Mouse (Mus musculus) kidney, postnatal 4 days (tissue): ENCODE results near the gene Gucd1.
"Not testable (repeated sequence)": the region's sequence is repeated elsewhere in the genome, so short reads cannot be mapped to it uniquely, and the experiment has no call there.

Experiments
- DNase-seq, 2 experiments: peaks; one replicate each; pipeline ENCODE4 v3.0.0; 2021; ENCODE audit warnings: mixed read lengths in 2 of 2

Gene Gucd1

GRCm38 (mm10) chr10:75465781-75466550, 51.8 kb downstream of the Gucd1 start:
- no peak for DNase-seq

- no peak for DNase-seq
These were observed 55.0 kb downstream of the Gucd1 start for GRCm38 (mm10) chr10:75462728-75463127.

DNA sequence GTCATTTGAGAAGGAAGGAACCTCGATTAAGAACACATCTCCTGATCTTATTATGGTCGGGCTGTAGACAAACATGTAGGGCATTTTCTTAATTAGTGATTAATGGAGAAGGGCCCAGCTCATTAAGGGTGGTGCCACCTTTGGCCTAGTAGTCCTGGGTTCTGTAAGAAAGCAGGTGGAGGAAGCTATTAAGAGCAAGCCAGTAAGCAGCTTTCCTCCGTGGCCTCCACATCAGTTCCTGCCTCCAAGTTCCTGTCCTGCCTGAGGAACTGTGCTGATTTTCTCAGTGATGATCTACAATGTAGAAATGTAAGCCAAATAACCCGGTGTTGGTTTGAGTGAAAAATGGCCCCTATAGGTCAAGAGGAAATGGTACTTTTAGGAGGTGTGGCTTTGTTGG, 59.4 kb downstream of the Gucd1 start:
- no peak for DNase-seq

DNA sequence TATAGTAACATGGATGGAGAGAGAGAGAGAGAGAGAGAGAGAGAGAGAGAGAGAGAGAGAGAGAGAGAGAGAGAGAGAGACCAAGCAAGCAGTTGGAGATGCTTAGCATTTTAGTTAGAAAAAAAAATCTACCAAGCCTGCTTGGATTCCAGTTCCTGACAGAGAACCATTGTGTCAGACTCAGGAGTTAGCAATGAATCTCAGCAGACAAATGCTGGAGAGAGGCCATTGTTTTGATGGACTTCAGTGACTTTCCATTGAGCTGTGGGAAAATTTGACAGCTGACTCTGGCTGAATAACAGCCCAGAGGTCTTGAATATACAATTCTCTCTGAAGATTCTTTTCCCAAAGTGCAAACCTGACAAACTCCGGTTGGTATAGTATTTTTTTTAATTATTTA, 59.9 kb downstream of the Gucd1 start:
- no peak for DNase-seq

DNA sequence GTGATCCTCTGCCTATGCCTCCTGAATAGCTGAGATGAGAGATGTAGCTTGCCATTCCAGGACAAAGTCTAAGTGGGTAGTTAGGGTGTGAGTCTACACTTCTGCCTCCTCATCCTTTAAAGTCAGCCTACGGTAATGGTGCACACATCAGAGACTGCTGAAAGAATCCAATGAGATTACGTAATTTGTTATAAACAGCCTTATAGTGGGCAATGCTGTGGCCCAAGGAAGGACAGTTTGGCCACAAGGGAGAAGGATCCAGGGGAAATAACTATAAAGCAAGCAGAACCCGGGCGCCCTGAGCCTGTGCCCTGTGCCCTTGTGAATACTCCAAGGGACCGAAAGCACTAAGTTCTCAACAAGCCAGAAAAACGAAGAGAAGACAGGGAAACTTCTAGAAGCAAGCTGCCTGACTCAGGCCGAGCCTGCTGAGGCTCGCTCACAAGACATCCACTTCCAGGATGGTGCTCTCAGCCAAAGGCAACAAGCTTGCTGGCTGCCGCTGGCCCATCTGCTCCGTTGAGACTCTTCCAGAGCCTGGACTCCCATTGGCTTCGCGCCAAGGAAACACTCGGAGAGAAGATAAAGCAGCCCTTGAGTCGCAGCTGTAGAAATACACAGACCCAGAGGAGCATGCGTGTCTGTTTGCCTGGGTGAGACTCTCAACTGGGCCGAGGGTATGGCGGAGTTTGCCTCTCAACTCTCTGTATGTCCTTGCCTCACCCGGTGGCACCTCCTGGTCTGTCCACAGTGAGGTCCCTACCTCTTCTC, 61.5 kb downstream of the Gucd1 start:
- not testable (repeated sequence) for DNase-seq

GRCm38 (mm10) chr10:75451036-75451786, 66.6 kb downstream of the Gucd1 start:
- peak; percentile 79 to 87 for DNase-seq

DNA sequence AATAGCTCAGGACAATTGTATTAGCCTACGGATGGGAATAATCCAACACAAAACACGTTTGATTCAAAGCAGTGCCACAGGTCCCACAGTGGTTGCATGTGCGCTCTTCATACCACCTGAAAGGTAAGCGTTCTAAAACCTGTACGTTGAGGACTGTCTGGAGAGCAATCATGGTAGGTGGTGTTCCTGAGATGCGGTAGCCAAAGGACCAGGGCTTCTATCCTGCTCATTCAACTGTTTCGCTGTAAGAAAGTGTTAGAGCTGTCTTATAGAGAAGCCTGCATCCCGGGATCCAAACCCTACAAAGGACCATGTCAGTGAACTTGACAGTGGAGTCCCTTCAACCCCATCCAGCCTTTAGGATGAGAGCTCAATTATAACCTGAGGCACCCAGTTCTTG, 67.4 kb downstream of the Gucd1 start:
- no peak for DNase-seq

GRCm38 (mm10) chr10:75448806-75449420, 68.9 kb downstream of the Gucd1 start:
- DNase-seq, result no peak

DNA sequence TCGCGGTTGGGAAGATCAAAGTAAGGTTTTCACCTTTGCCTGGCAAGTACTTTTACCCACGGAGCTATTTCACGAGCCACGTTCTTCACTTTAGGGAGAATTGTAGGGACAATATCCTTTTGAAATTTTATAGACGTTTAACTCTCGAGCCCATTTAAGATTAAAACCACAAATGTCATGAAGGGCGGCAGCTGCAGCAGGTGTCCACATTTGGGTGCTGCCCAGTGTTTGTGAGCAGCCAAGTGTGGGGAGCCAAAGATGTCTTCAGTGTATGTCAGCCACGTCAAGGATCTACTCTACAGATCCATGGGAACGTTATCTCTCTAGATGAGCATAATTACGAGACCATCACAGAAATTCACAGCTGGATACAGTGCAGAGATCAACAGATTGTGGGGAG, 70.3 kb downstream of the Gucd1 start:
- DNase-seq, result no peak

DNA sequence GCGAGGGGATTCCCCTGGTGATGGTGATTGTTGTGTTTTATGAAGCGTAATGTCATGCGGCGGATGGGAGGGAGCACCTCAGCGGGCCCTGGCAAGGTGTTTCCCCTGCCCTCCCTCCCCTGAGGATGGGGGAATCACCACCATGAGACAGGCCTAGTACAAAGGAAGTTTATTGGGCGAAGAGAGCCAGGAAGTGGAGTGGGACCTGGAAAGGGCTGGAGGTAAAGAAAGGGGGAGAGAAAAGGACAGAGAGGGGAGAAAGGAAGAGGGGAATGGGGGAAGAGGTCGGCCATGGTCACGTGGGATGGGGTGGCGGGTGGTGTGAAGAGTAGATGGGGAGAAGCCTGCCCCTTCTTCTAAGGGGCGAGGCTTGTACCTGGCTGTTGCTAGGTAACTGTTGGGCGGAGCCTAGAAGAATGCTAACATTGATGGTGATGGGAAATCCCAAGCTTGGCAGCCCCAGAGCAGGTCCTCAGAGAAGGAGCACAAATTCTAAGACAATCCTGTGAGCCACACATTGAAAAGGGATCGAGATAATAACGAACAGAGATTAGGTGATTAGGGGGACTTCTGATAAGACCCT, 71.2 kb downstream of the Gucd1 start:
- DNase-seq, result peak; percentile 36 to 61

DNA sequence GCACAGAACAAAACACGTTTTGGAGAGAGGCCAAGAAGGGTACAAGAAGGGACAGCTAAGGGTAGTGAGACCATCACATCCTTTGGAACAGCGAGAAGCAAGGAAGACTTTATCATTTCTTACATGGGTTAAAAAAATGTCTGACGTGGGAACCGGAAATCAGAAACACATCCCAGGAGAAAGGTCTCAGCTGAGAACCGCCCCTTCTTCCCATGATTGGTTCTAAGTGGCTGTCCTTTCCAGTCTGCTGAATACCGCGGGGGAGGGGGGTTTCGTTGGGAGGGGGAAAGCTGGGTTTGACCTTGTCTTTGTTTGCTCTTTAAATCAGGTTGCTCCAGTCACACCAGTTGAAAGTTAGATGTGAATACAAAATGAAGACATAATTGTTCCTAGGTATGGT, 72.7 kb downstream of the Gucd1 start:
- DNase-seq, result no peak

DNA sequence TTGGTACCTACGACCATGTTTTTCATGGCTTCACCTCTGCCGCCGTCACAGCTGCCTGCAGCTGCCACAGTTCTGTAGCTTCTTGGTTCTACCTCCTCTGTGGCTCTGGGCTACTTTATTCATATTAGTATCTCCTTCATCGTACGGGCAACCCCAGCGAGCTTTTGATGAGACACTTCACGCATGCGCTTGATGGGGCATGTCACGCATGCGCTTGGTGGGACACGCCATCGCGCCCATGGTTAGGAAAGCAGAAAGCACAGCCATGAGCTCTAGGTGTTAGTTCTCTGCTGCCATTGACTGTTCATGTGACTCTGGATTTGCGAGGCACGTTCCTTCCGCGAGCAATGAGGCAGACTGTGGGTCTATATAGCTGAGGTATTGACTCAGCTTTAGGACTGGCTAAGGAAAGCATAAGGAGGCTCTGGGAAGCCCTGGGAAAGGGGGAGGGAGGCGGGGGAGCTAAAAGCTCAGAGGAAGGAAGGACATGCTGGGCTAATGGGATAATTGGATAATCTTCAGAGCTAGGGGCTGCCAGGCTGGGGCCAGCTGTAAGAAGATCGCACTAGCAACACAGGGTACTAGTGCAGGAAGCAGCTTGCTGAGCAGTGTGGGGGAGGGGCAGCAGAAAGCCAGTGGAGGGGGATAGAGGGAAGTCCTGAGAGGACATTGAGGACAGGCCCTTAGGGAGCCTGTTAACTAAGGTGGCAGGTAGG, 73.5 kb downstream of the Gucd1 start:
- DNase-seq, result peak; percentile 59 to 73

DNA sequence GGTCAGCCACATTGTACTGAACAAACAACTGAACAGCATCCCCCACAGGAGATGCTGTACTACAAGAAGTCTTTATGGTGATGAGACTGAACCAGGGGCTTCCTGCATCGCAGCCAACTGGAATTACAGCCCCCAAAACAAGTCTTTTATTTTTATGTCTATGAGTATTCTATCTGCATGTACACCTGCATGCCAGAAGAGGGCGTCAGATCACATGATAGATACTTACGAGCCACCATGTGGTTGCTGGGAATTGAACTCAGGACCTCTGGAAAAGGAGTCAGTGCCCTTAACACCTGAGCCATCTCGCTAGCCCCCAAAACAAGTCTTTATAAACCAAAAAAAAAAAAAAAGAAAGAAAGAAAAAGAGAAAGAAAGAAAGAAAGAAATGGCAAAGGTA, 74.8 kb downstream of the Gucd1 start:
- no peak for DNase-seq

DNA sequence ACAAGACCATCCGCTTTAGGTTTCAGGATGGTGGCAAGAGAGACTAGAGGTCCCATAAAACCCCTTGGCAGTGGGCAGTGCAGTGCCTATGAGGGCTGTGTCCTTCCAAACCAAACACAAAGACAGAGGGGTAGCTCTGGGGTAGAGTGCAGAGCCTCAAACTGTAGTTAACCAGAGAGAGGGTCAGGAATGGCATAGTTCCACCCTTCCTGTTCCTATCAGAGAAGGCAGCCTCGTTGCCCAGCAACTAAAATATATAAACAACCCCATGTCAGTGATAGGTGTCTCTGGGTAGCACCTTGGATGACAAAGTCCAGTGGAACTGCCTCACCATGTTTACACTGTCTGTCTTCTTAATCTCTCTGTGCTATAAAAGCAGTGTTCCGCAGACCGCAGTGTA, 76.0 kb downstream of the Gucd1 start:
- DNase-seq, result no peak

- no peak for DNase-seq
These were observed 77.0 kb downstream of the Gucd1 start for GRCm38 (mm10) chr10:75440756-75441155.

- DNase-seq, result peak; percentile 67 to 69
These were observed 78.5 kb downstream of the Gucd1 start for GRCm38 (mm10) chr10:75439211-75439811.

GRCm38 (mm10) chr10:75438132-75438810, 79.5 kb downstream of the Gucd1 start:
- DNase-seq, result peak; percentile 68 to 78

DNA sequence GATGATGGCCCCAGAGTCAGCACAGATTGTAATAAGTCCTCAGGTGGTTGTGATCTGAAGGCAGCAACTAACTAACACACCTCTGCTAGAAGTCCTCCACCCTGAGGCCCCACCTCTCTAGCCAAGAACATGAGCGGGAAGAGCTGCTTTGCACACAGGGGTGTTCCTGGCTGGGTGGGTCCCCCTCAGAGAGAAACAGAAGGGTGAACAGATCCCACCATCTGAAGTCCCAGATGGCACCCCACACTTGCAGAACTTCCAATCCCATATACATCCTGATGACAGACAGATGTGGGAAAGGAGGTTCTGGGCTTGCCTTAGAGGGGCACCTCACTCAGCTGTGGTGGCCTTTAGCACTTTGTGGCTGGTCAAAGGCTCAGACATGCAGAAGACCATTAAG, 80.5 kb downstream of the Gucd1 start:
- DNase-seq, result no peak

- peak; percentile 82 to 86 for DNase-seq
These were observed 81.1 kb downstream of the Gucd1 start for GRCm38 (mm10) chr10:75436604-75437217.

DNA sequence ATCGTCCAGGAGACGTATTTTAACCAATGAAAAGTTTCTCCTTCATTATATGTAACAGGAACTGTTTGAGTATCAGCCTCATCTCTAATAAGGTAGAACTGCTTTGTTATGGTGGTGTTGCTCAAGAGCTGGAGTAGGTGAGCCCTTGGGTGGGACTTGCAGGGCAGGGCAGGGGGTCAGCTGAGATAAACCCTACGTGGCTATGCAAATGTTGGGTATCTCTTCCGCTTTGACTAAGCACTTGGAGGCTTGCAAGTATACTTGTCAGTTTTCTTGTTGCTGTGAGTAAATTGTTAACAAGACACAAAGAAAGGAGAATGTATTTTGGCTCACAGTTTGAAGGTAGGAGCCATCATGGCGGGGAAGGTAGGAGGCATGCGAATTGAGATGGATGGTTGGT, 87.1 kb downstream of the Gucd1 start:
- DNase-seq, result no peak

- no peak for DNase-seq
These were observed 87.6 kb downstream of the Gucd1 start for GRCm38 (mm10) chr10:75430147-75430537.
